Mouse (Mus musculus) stomach, embryonic 14.5 days (tissue): ENCODE measurements at regions not wholly inside any gene's neighbourhood (a gene's known extent, or its start where the extent isn't known, plus 50 kb on each side); places are given as distances from the start of the nearest gene placed in this dataset.

Source experiments
- ATAC-seq: fragments of 200-750 bp; cut with Nextera tagmentation; 2 replicates; pipeline ENCODE4 v1.8.0; 2017; ENCODE audit warnings: low read depth, moderate TSS enrichment; ENCODE audit not compliant: insufficient number of reproducible peaks, insufficient read depth, low FRiP score
- H3K27ac ChIP-seq: fragments of 300-500 bp; sonication (generic); 2 replicates; pipeline ENCODE4 v1.5.1; 2014; ENCODE audit warnings: mild to moderate bottlenecking, low read length, moderate library complexity, mixed read lengths
- H3K27me3 ChIP-seq: fragments of 300-500 bp; sonication (generic); 2 replicates; pipeline ENCODE4 v1.6.1; 2014; ENCODE audit warnings: low read length, control low read depth, mixed read lengths; ENCODE audit not compliant: control insufficient read depth, insufficient read depth
- H3K36me3 ChIP-seq: fragments of 300-500 bp; sonication (generic); 2 replicates; pipeline ENCODE4 v1.6.1; 2014; ENCODE audit warnings: mild to moderate bottlenecking, control low read depth, low read length, moderate library complexity, mixed read lengths; ENCODE audit not compliant: control insufficient read depth, insufficient read depth
- H3K4me1 ChIP-seq: fragments of 300-500 bp; sonication (generic); 2 replicates; pipeline ENCODE4 v1.6.1; 2014; ENCODE audit warnings: low read length, control low read depth, mixed read lengths; ENCODE audit not compliant: control insufficient read depth, insufficient read depth
- H3K4me2 ChIP-seq: fragments of 300-500 bp; sonication (generic); replicated peaks from 2 replicates; pipeline ENCODE4 v1.6.1; 2014; ENCODE audit warnings: low read depth, low read length, control low read depth
- H3K4me3 ChIP-seq: fragments of 300-500 bp; sonication (generic); 2 replicates; pipeline ENCODE4 v1.5.1; 2014; ENCODE audit warnings: low read depth, low read length, control low read depth
- H3K9ac ChIP-seq: fragments of 300-500 bp; sonication (generic); replicated peaks from 2 replicates; pipeline ENCODE4 v1.6.1; 2014; ENCODE audit warnings: low read depth, mild to moderate bottlenecking, control low read depth, low read length, moderate library complexity, mixed read lengths
- H3K9me3 ChIP-seq: fragments of 300-500 bp; sonication (generic); 2 replicates; pipeline ENCODE4 v1.6.1; 2016; ENCODE audit warnings: low read depth, low read length, control low read depth; ENCODE audit not compliant: control insufficient read depth
- WGBS: fragments of 180-500 bp; shearing (Covaris S2); extraction: QIAGEN DNeasy Blood & Tissue Kit; methylation state at CpG from one replicate; pipeline ENCODE4 v1.1.7; 2014; 5-methylcytosine and 5-hydroxymethylcytosine counted together

GRCm38 (mm10) chr10:60933891-60934290 is 102.5 kb upstream of the Unc5b start:
- Histone ChIP-seq H3K4me3 (no peak overlapping the region), H3K9me3 (no peaks in the 10 kb centered on the region), H3K9ac (no peak overlapping the region), H3K27me3 (no peaks in the 10 kb centered on the region), H3K4me2 (no peak overlapping the region), H3K27ac (no peak overlapping the region), H3K36me3 (no peaks in the 10 kb centered on the region), H3K4me1 (no peaks in the 10 kb centered on the region)
- ATAC-seq = no peak
- WGBS = 29% methylated on average over 7 of the region's 7 CpGs

- Histone ChIP-seq H3K9me3 (no peaks in the 10 kb centered on the region), H3K4me1 (no peaks in the 10 kb centered on the region), H3K4me3 (no peak overlapping the region), H3K27ac (no peak overlapping the region), H3K9ac (no peak overlapping the region), H3K4me2 (no peak overlapping the region), H3K36me3 (no peaks in the 10 kb centered on the region), H3K27me3 (no peaks in the 10 kb centered on the region)
- WGBS = 25% methylated on average over 3 of the region's 3 CpGs
- no peak for ATAC-seq
These were observed 101.5 kb upstream of the Unc5b start for GRCm38 (mm10) chr10:60932855-60933254.

GRCm38 (mm10) chr10:60931891-60932378 is 100.6 kb upstream of the Unc5b start:
- Histone ChIP-seq H3K27me3 (no peaks in the 10 kb centered on the region), H3K9ac (no peak overlapping the region), H3K36me3 (no peaks in the 10 kb centered on the region), H3K4me1 (no peaks in the 10 kb centered on the region), H3K9me3 (no peaks in the 10 kb centered on the region), H3K4me2 (no peak overlapping the region), H3K27ac (no peak overlapping the region), H3K4me3 (no peak overlapping the region)
- ATAC-seq = no peak
- 53% methylated on average over 22 of the region's 22 CpGs for WGBS

GRCm38 (mm10) chr10:60928646-60929045 is 97.3 kb upstream of the Unc5b start:
- Histone ChIP-seq H3K4me3 (no peak overlapping the region), H3K36me3 (no peaks in the 10 kb centered on the region), H3K27ac (no peak overlapping the region), H3K9me3 (no peaks in the 10 kb centered on the region), H3K4me1 (no peaks in the 10 kb centered on the region), H3K4me2 (no peak overlapping the region), H3K9ac (no peak overlapping the region), H3K27me3 (no peaks in the 10 kb centered on the region)
- WGBS = 54% methylated on average over 7 of the region's 7 CpGs
- no peak for ATAC-seq

- 66% methylated on average over 8 of the region's 8 CpGs for WGBS
- no peaks in the 10 kb centered on the region for H3K36me3 ChIP-seq
- no peak overlapping the region for H3K9ac ChIP-seq
- ATAC-seq = no peak
- H3K27me3 ChIP-seq = no peaks in the 10 kb centered on the region
- no peaks in the 10 kb centered on the region for H3K9me3 ChIP-seq
- no peak overlapping the region for H3K4me3 ChIP-seq
- H3K4me1 ChIP-seq = no peaks in the 10 kb centered on the region
- H3K4me2 ChIP-seq = no peak overlapping the region
- no peak overlapping the region for H3K27ac ChIP-seq
These were observed 96.8 kb upstream of the Unc5b start for GRCm38 (mm10) chr10:60928164-60928563.

GRCm38 (mm10) chr10:60926632-60927031 is 95.3 kb upstream of the Unc5b start:
- no peaks in the 10 kb centered on the region for H3K4me1 ChIP-seq
- no peak overlapping the region for H3K4me2 ChIP-seq
- no peak overlapping the region for H3K9ac ChIP-seq
- 80% methylated on average over 12 of the region's 12 CpGs for WGBS
- H3K27me3 ChIP-seq = no peaks in the 10 kb centered on the region
- no peak for ATAC-seq
- no peak overlapping the region for H3K27ac ChIP-seq
- H3K4me3 ChIP-seq = no peak overlapping the region
- H3K36me3 ChIP-seq = no peaks in the 10 kb centered on the region
- H3K9me3 ChIP-seq = no peaks in the 10 kb centered on the region

GRCm38 (mm10) chr10:60925644-60926043 is 94.3 kb upstream of the Unc5b start:
- no peak for ATAC-seq
- WGBS = 38% methylated on average over 2 of the region's 2 CpGs

GRCm38 (mm10) chr10:60925198-60925597 is 93.8 kb upstream of the Unc5b start:
- Histone ChIP-seq H3K27ac (no peak overlapping the region), H3K4me1 (no peaks in the 10 kb centered on the region), H3K27me3 (no peaks in the 10 kb centered on the region), H3K9me3 (no peaks in the 10 kb centered on the region), H3K4me2 (no peak overlapping the region), H3K4me3 (no peak overlapping the region), H3K9ac (no peak overlapping the region), H3K36me3 (no peaks in the 10 kb centered on the region)
- ATAC-seq = no peak
- 46% methylated on average over 2 of the region's 2 CpGs for whole genome bisulfite sequencing

More at GRCm38 (mm10) chr10:60925644-60926043, 94.3 kb upstream of the Unc5b start:
- Histone ChIP-seq H3K9me3 (no peaks in the 10 kb centered on the region), H3K27me3 (no peaks in the 10 kb centered on the region), H3K36me3 (no peaks in the 10 kb centered on the region), H3K27ac (no peak overlapping the region), H3K4me2 (no peak overlapping the region), H3K9ac (no peak overlapping the region), H3K4me1 (no peaks in the 10 kb centered on the region), H3K4me3 (no peak overlapping the region)

- H3K4me2 ChIP-seq = no peak overlapping the region
- no peaks in the 10 kb centered on the region for H3K27me3 ChIP-seq
- no peak overlapping the region for H3K27ac ChIP-seq
- no peak for ATAC-seq
- WGBS = 75% methylated on average over 11 of the region's 11 CpGs
- H3K4me3 ChIP-seq = no peak overlapping the region
- H3K4me1 ChIP-seq = no peaks in the 10 kb centered on the region
- no peaks in the 10 kb centered on the region for H3K36me3 ChIP-seq
- H3K9ac ChIP-seq = no peak overlapping the region
- H3K9me3 ChIP-seq = no peaks in the 10 kb centered on the region
These were observed 92.4 kb upstream of the Unc5b start for GRCm38 (mm10) chr10:60923806-60924205.
